Mouse (Mus musculus): ENCODE results near the gene Bnip2. TPM values are rescaled to one million over a fixed set of nuclear protein-coding genes. Genes with fewer than 3 reads are reported as not detected.
"Not testable (repeated sequence)": the region's sequence is repeated elsewhere in the genome, so short reads cannot be mapped to it uniquely, and the experiment has no call there.

The Bnip2 gene
- total RNA-seq, 2 experiments from 2014 or later = 34.2 to 35.2 TPM

DNA sequence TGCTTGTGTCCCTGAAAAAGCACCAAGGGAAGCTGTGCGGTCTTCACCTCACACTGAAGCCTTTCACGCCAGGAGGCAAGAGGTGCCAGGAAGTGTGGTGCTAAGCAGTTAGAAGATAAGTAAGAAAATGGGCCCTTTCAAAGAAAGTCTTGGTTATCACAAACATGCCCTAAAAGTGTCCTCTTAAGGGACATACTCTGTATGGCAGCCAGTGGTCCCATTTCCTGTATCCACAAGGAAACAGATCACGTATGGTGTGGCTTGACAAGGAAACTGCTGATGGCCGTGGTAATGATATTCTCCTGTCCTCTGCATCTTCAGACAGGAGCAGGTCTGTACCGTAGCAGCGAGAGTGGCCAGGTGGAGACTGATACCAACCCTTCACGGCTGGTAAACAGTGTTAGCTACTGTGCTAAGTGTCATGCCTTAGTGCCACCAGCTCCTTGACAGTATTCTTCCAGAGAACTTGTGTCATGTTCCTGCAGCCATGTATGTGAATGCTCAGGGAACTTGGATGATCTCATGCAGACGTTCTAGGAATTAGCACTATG lies 20.6 kb downstream of the Bnip2 start:
- ATAC-seq (replicated peaks; ENCODE audit: low FRiP score, poor library complexity, severe bottlenecking) = no peak

DNA sequence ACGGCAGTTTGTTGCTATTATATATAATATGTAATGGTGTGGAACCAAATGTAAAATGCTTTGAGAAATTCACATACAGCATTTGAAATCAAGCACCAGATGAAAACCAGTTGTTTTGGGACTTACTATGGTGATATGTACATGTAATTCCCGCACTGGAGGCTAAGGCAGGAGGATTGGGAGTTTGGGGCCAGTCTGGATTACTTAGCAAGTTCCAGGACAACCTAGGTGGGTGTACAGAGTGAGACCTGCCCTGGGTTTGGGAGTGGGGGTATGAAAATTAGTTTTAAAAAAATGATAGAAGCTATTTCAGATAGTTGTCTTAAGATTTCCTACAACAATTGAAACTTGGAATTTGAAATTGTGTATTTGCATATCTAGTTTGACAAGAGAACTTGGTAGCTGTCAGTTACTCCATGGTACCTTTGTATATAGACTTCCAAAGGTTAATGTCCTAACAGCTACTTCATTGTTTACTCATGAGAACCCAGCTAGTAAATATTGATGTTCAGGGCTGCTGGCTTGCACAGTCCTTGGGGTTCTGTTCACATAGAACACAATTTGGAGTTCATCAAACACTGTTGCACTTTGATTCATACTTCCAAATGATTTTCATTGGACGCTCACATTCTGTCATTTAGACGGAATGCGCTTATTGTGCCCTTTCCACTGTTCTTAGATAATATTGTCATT lies 21.7 kb downstream of the Bnip2 start:
- no peak for ATAC-seq (replicated peaks; ENCODE audit: low FRiP score, poor library complexity, severe bottlenecking)

DNA sequence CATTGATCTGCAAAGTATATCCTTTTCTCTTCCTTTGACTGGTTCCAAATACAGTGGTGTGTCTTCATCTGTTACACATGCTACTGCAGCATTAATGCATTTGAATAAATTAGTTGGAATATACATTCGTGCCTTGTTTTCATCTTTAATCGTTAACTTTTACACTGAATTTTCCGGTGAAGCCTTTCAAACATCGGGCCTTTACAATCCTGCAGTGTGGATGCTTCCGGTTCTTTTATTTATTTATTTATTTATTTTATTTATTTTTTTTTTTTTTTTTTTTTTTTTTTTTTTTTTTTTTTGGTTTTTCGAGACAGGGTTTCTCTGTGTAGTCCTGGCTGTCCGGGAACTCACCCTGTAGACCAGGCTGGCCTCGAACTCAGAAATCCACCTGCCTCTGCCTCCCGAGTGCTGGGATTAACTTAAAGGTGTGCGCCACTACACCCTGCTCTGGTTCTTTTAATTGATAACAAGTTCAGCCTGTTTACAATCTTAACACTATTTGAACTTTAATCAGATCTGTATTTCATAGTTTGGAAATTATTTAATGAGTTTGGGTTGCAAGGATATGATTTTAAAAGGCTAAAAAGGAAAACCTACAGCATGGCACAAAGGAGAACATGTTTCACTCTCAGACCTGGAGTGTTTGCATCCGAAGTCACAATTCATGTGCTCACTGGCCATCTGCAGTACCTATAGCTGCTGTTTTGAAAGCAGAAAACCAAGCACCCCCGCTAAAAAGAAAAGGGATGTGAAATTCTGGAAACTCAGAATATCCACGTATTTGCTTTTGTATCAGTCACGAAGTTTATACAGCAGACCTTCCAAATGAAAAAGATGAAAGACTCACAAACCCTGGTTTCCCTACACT lies 22.5 kb downstream of the Bnip2 start:
- peak; percentile 29; the same call in 1 of the 2 replicates for ATAC-seq (replicated peaks; ENCODE audit: low FRiP score, poor library complexity, severe bottlenecking)

DNA sequence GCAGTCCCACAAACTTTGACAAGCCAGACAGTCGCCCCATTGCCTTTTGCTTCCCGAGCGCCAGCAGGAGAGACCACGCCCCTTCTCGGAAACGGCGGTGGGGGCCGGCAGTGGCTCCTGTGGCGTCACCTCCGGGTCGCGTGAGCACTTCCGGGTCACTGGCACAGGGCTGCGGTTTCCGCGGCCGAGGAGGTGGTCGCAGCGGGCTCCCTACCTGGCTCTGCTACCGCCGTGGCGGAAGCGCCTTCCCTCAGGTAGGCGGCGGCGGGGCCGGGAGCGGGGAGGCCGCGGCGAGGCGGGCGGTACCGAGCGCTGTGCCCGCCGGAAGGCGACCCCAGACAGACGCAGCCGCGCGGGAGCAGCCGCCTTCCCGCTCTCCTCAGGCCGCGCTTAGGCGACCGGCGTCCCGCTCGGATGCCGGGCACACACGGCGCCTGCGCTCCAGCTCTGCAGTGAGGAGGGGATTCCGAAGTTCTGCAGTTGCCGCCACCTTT lies 23.2 kb downstream of the Bnip2 start, which contains the start of gene Gtf2a2:
Gene Gtf2a2, plus strand, starts transcription at position 143 of the 494 bp plus-strand sequence.
- peak; percentile 100 for ATAC-seq (replicated peaks; ENCODE audit: low FRiP score, poor library complexity, severe bottlenecking)

DNA sequence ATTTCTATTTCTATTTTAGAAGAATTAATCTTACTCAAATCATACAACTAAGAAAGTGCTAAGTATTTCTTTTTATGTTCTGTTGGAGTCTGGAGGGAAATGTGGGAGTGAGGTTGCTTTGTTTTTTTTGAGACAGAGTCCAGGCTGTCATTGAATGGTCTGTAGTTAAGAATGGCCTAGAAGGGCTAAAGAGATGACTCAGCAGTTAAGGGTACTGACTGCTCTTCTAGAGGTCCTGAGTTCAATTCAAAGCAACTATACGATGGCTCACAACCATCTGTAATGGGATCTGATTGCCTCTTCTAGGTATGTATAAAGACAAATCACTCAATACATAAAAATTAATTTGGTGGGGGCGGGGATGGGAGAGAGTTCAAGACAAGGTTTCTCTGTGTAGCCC lies 26.4 kb downstream of the Bnip2 start:
- ATAC-seq (replicated peaks; ENCODE audit: low FRiP score, poor library complexity, severe bottlenecking) = no peak

DNA sequence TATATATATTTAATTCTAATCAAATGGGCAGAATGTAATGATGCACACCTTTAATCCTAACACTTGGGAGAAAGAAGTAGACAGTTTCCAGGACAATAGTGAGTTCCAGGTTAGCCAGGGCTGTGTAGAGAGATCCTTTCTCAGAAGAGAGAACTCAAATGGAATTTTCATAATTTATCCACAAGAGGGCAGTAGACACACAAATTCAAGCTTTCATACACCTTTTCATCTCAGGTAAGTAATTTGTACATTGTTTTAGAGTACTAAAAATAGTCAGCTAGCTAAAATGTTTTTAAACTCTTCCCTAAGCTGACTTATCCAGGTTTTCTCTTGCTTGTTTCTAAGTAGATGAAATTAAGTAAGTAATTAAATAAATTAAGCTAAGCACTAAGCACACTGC lies 29.6 kb downstream of the Bnip2 start:
- ATAC-seq (replicated peaks; ENCODE audit: low FRiP score, poor library complexity, severe bottlenecking) = peak; percentile 64

DNA sequence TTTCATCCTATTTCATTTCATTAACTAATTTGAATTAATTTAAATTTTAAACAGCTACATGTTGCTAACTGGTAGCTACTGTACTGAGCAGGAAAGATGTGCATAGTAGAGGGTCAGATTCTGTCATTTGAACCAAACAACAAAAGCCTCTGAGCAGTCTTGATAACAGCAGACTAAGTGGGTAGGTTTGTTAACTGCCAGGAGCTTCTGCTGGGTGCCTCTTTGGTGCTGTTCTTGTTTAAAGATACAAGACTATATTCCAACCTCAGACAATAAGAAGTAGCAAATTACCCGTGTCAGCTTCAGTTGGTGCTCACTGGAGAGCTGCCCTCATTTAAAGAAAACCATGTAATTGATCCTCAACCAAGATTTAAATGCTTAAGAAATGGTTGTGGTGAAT lies 32.3 kb downstream of the Bnip2 start:
- ATAC-seq (replicated peaks; ENCODE audit: low FRiP score, poor library complexity, severe bottlenecking) = no peak

DNA sequence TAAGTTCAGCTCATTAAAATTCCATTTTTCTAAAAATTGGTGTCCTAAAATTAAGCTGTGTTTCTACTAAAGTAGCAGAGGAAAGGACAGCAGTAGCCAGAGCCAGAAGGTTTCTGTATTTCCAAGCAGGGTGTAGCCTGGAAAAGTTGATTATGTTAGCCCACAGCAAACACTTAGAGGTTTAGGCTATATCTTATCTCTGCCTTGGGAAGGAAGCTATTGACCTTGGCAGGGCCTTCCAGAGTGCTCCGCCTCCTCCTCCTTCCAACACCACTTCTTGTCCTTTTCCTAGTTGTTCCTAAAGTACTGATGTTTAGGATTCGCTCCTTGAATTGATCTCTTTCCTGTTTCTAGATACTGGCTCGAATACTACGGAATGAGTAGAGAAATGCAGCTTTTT lies 32.8 kb downstream of the Bnip2 start:
- no peak for ATAC-seq (replicated peaks; ENCODE audit: low FRiP score, poor library complexity, severe bottlenecking)

DNA sequence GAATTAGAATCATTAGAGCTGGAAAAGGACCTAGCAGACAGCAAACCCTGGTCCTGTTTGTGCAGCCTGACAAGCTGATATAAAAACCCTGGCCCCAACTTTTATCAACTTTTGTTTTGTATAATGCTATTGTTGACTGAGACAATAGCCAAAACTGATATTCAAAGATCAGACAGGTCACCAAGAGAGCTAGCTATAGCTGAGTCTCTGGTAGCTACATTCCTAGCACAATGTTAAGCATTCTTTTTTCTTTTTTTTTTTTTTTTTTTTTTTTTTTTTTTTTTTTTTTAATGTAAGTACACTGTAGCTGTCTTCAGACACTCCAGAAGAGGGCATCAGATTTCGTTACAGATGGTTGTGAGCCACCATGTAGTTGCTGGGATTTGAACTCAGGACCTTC lies 34.3 kb downstream of the Bnip2 start:
- not testable (repeated sequence) for ATAC-seq (replicated peaks; ENCODE audit: low FRiP score, poor library complexity, severe bottlenecking)

DNA sequence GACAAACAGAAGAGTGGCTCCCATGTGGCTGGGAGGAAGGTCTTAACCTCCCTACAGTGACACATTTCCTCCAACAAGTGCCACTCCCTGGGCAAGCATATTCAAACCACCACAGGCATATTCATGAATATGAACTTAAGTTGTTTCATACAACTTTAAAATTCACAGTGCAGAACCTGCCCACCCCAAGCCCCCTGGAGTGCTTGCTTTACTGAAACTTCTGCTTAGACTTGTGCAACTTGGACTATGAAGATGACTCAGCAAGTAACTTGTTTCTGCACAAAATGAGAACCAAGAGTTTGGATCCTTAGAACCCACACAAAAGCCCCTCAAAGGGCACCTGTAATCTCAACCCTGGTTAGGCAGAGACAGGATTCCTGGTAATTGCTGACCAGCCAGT lies 35.4 kb downstream of the Bnip2 start:
- ATAC-seq (replicated peaks; ENCODE audit: low FRiP score, poor library complexity, severe bottlenecking) = no peak

DNA sequence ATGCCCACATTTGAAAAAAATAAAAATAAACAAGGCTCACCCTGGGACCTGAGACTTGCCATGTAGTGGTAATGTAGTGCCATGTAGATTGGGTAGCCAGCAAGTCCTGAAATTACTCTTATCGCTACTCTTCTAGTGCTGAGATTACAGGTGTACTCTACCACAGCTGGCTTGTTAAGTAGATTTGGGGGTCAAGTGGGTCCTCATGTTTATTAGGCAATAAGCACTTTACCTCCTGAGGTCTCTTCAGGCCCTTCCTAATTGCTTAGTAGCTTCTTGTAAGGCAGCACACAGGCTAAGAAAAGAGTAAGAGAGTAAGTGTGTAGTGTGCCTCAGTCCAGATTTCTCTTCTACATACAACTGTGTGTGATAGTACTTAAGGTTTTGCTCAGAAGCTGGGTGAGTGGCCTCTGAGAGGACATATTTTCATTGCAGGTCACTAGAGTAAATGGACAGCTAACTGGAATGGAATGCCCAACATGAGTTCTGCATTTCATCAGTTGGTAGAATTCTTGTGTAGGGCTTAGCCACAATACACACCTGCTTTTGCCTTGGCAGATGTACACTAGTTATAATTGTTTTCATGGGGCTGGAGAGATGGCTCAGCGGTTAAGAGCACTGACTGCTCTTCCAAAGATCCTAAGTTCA lies 36.2 kb downstream of the Bnip2 start:
- ATAC-seq (replicated peaks; ENCODE audit: low FRiP score, poor library complexity, severe bottlenecking) = no peak

DNA sequence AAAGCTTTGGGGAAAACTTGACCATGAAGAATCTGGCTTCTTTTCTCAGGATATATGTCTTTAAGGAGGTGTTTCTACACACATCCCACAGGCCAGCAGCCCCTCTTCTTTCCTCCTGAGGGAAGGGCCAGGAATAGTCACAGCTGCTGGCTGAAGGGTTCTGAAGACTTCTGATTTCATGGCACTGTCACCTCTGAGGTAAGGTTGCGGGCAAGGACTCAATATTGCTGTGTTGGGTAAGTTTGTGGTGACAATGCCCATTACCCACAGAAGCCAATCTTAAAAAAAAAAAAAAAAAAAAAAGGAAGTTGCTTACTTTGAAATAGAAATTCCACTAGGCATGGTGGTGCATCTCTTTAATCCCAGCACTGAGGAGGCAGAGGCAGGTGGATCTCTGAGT lies 42.9 kb downstream of the Bnip2 start:
- ATAC-seq (replicated peaks; ENCODE audit: low FRiP score, poor library complexity, severe bottlenecking) = no peak

DNA sequence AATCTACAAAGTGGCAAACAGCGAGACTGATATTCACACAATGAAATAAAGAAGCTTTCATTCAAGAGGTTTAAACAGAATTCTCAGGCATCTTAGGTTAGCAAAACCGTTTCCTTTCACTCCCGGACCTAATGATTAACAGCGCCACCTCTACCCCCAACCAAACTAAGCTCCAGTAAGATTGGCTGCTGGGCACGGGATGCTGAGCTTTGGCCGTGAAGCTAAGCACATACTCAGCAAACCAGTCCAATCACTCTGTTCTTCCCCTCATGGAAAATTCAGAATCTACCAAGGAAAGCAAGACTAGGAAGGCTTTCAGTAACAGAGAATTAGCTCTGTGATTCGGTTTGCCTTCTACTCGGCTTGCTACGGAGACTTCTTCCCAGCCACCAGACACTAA lies 43.8 kb downstream of the Bnip2 start:
- ATAC-seq (replicated peaks; ENCODE audit: low FRiP score, poor library complexity, severe bottlenecking) = no peak

DNA sequence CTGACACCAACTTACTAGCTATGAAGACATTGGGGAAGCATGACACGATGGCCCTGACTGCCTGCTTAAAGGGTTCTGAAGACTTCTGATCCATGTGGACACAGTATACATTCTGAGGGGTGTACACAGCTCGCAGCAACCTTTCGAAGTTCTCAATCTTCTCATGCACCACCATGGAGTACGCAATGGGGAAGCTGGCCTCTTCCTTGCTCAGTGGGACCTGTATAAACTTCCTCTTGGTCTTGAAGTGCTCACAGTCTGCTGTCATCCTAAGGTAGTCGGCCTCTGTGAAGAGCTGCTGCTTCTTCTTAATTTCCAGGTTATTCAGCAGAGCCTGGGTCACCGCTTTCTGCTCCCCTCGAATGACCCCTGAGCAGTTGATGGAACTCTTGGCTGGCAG lies 45.4 kb downstream of the Bnip2 start:
- ATAC-seq (replicated peaks; ENCODE audit: low FRiP score, poor library complexity, severe bottlenecking) = no peak

DNA sequence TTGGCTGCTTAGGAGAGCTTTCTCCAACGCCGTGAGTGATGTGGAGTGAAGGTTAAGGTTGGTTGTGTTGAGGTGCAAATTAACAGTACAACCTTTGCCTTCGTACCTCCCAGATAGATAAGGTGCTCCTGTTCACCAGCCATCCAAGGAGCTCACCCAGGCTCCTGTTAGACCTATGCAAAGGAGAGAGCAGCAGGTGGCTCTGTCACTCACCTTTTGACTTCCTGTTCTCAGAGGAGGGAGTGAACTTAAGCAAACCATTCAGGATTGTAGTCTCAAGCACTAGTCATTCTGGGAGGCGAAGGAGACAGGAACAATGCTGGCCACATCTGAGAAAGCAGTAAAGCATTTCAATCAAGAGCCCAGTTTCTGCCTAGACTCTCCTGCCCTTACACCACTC lies 47.4 kb downstream of the Bnip2 start:
- no peak for ATAC-seq (replicated peaks; ENCODE audit: low FRiP score, poor library complexity, severe bottlenecking)

DNA sequence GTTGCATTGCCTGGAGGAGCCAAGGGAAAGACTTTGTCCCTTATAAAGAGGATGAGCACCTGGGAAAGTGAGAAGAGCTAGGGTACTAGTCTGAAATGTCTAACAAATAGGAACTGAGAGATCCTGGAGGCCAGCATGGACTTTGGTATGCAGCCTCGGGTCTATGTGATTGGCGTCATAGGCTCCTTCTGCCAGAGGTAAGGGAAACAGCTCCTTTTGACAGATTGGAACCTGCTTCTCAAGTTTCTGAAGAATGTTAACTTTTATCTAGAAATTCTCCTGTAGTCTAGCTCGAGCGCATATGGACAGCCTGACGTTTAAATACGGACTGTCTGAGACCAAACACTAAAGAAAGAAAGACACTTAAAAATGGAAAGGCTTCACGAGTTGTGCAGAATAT lies 48.7 kb downstream of the Bnip2 start, which contains the start of gene Gcnt3:
Gene Gcnt3, minus strand, starts transcription at position 101 of the 400 bp plus-strand sequence.
- ATAC-seq (replicated peaks; ENCODE audit: low FRiP score, poor library complexity, severe bottlenecking) = no peak

DNA sequence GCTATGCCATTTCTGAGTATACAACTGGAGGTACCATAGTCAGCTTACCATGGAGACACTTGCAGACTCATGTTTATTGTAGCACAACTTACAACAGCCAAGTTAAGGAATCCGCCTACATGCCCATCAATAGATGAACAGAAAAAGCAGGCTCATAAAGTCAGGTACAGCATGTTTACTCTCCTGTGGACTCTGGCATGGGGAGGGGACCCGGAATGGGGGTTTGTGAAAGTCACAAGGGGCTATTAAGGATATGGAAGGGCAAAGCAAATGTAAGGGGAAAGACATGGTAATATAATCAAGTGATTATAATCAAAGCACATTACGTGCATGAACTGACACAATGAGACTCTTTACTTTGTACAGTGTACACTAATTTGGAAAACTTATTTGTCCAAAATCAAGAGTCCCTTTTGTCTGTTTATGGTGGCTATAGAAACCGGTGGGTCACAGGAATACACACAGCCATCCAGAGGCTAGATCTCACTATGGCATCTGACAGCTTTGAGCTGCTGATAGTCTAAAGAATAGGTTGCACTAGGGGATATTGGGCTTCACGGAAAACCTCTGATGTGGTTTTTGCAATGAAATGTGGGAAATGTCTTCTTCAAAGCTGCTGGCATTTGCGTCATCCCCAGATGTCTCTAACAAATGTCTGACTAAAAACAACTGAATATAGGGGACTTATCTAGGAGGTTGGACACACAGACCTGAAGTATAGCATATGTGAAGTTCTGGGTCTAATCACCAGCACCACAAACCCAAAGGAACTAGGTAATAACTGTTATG lies 50.5 kb downstream of the Bnip2 start:
- no peak for ATAC-seq (replicated peaks; ENCODE audit: low FRiP score, poor library complexity, severe bottlenecking)

DNA sequence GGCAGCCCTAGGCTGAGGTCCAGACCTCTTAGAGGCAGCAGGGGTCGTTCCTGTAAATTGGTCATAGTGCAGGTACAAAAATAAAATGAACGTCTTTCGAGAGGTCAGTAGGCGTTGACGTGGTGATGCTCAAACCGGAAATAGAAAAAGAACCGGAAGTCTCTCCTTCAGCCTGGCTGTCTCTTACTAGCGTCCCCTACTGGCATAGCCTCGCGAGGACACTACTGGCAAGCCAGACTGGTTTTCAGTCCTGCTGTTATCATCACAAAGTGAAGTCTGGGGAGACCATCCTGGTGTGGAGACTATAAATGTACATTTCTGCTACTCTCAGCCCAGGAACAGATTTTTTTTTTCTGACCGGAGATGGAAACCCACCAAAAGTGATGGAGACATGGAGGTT lies 51.3 kb downstream of the Bnip2 start:
- ATAC-seq (replicated peaks; ENCODE audit: low FRiP score, poor library complexity, severe bottlenecking) = no peak

DNA sequence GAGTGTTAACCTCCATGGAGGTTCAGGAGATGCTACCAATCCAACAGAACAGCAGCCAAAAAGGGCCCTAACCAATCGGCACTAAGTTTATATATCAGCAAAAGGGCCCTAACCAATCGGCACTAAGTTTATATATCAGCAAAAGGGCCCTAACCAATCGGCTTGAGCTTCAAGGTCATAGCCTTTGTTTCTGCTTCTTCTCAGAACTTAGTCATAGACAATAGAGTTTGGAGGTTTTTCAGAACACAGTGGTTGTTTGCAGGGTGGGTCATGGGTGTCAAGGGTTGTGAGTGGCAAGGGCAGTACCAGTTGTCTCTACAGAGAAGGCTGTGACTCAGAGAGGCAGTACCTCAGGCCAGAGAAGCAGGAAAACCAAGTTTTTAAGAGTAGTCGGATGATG lies 52.9 kb downstream of the Bnip2 start:
- ATAC-seq (replicated peaks; ENCODE audit: low FRiP score, poor library complexity, severe bottlenecking) = no peak

Measured in erythroblast, adult 5-6 weeks (primary cell).